Mouse (Mus musculus) kidney, postnatal 0 days (tissue): ENCODE data around the gene Ccn1. TPM values are rescaled to one million over a fixed set of nuclear protein-coding genes. Genes with fewer than 3 reads are reported as not detected.

Experiments used
- ATAC-seq: fragments of 200-750 bp; cut with Nextera tagmentation; replicated peaks from 2 replicates; pipeline ENCODE4 v1.8.0; 2017; ENCODE audit warnings: low read depth, moderate number of reproducible peaks, moderate TSS enrichment, moderate library complexity; ENCODE audit not compliant: low FRiP score
- DNase-seq: peaks from one replicate; pipeline ENCODE4 v3.0.0-alpha.2; 2016; ENCODE audit warnings: low spot score
- H3K27ac ChIP-seq: fragments of 300-500 bp; sonication (generic); 2 replicates; pipeline ENCODE4 v1.5.1; 2014; ENCODE audit warnings: mild to moderate bottlenecking
- H3K27me3 ChIP-seq: fragments of 300-500 bp; sonication (generic); 2 replicates; pipeline ENCODE4 v1.6.1; 2014; ENCODE audit warnings: low read length, mixed read lengths; ENCODE audit not compliant: insufficient read depth
- H3K36me3 ChIP-seq: fragments of 300-500 bp; sonication (generic); 2 replicates; pipeline ENCODE4 v1.6.1; 2014; ENCODE audit warnings: low read length, mixed read lengths; ENCODE audit not compliant: insufficient read depth
- H3K4me1 ChIP-seq: fragments of 300-500 bp; sonication (generic); replicated peaks from 2 replicates; pipeline ENCODE4 v1.6.1; 2014; ENCODE audit warnings: antibody characterized with exemption, low read length, mixed read lengths; ENCODE audit not compliant: insufficient read depth
- H3K4me2 ChIP-seq: fragments of 300-500 bp; sonication (generic); 2 replicates; pipeline ENCODE4 v1.6.1; 2014; ENCODE audit warnings: mild to moderate bottlenecking, low read length, moderate library complexity, mixed read lengths
- H3K4me3 ChIP-seq: fragments of 300-500 bp; sonication (generic); replicated peaks from 2 replicates; pipeline ENCODE4 v1.5.1; 2014; ENCODE audit warnings: low read depth, low read length
- H3K9ac ChIP-seq: fragments of 300-500 bp; sonication (generic); 2 replicates; pipeline ENCODE4 v1.6.1; 2014; ENCODE audit warnings: low read depth, low read length
- H3K9me3 ChIP-seq: fragments of 300-500 bp; sonication (generic); replicated peaks from 2 replicates; pipeline ENCODE4 v1.6.1; 2016; ENCODE audit warnings: low read length, inconsistent platforms, mixed read lengths
- CTCF ChIP-seq: IDR thresholded peaks from 2 replicates; pipeline ENCODE4 v1.5.1; 2016; ENCODE audit warnings: antibody characterized with exemption, low read depth, mild to moderate bottlenecking, moderate library complexity
- WGBS: fragments of 180-500 bp; shearing (Covaris S2); extraction: QIAGEN DNeasy Blood & Tissue Kit; methylation state at CpG from one replicate; pipeline ENCODE4 v1.1.7; 2014; 5-methylcytosine and 5-hydroxymethylcytosine counted together
- polyA plus RNA-seq: library from polyadenylated mRNA; unstranded; fragments of >200 nt; fragmentation: Nextera tagmentation; extraction: Ambion mirVana; gene quantifications from 2 replicates; pipeline ENCODE4 v1.2.1, GENCODE M21; 2015

The Ccn1 gene
- polyA plus RNA-seq, 1 experiment from 2014 or later, result 74.8 TPM

GRCm38 (mm10) chr3:145684604-145685441, 35.0 kb upstream of the Ccn1 start:
- WGBS, result 31% methylated on average over 19 of the region's 19 CpGs
- Histone ChIP-seq H3K27ac (no peak overlapping the region), H3K27me3 (no peaks in the 10 kb centered on the region), H3K4me1 (no peaks in the 10 kb centered on the region), H3K9me3 (no peaks in the 10 kb centered on the region), H3K9ac (no peak overlapping the region), H3K36me3 (no peaks in the 10 kb centered on the region), H3K4me2 (no peak overlapping the region), H3K4me3 (no peak overlapping the region)
- ATAC-seq, result 0 out of 2 replicates have a peak, but pooled peaks have one; percentile 29
- TF ChIP-seq CTCF, result no peak
- peak; percentile 39 for DNase-seq

- Histone ChIP-seq H3K9me3 (no peaks in the 10 kb centered on the region), H3K9ac (no peak overlapping the region), H3K36me3 (no peaks in the 10 kb centered on the region), H3K27me3 (no peaks in the 10 kb centered on the region), H3K4me1 (no peaks in the 10 kb centered on the region), H3K27ac (no peak overlapping the region), H3K4me2 (no peak overlapping the region), H3K4me3 (no peak overlapping the region)
- DNase-seq (peak; percentile 15), ATAC-seq (no peak)
- no peak for TF ChIP-seq CTCF
- 53% methylated on average over 4 of the region's 4 CpGs for WGBS
These were observed 34.4 kb upstream of the Ccn1 start for GRCm38 (mm10) chr3:145684201-145684600.

GRCm38 (mm10) chr3:145681348-145681935, 31.7 kb upstream of the Ccn1 start:
- WGBS, result 84% methylated on average over 10 of the region's 10 CpGs
- H3K4me3 ChIP-seq, result no peak overlapping the region
- H3K36me3 ChIP-seq, result no peaks in the 10 kb centered on the region
- H3K9me3 ChIP-seq, result no peaks in the 10 kb centered on the region
- ATAC-seq, result no peak
- TF ChIP-seq CTCF, result no peak
- no peaks in the 10 kb centered on the region for H3K4me1 ChIP-seq
- DNase-seq, result no peak
- no peaks in the 10 kb centered on the region for H3K27me3 ChIP-seq
- no peak overlapping the region for H3K27ac ChIP-seq
- no peak overlapping the region for H3K4me2 ChIP-seq
- H3K9ac ChIP-seq, result no peak overlapping the region

DNA sequence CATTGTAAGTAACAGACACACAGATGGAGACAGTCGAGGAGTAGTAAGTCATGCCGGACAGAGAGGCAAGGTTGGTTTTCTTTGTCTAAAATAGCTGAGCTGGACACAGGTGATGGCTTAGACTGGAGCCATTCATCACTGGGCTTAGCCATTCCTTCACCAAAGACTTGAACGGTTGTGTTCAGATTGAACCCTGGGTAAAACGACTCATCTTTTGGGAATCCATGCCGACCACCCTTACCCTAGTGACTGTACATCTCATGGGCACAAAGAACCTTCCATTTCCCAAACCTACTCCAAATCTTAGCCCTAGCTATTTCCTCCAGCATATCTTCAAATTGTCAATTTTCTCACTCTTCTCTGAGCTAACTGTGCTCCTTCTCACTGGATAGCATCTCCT, 30.9 kb upstream of the Ccn1 start:
- no peaks in the 10 kb centered on the region for H3K4me1 ChIP-seq
- no peaks in the 10 kb centered on the region for H3K36me3 ChIP-seq
- H3K9ac ChIP-seq, result no peak overlapping the region
- H3K9me3 ChIP-seq, result no peaks in the 10 kb centered on the region
- TF ChIP-seq CTCF, result no peak
- H3K27ac ChIP-seq, result no peak overlapping the region
- 94% methylated on average over 5 of the region's 5 CpGs for WGBS
- DNase-seq (no peak), ATAC-seq (no peak)
- H3K27me3 ChIP-seq, result no peaks in the 10 kb centered on the region
- no peak overlapping the region for H3K4me2 ChIP-seq
- no peak overlapping the region for H3K4me3 ChIP-seq

- Histone ChIP-seq H3K27me3 (no peaks in the 10 kb centered on the region), H3K4me1 (no peaks in the 10 kb centered on the region), H3K36me3 (no peaks in the 10 kb centered on the region), H3K4me2 (no peak overlapping the region), H3K9me3 (no peaks in the 10 kb centered on the region), H3K27ac (no peak overlapping the region), H3K4me3 (no peak overlapping the region), H3K9ac (no peak overlapping the region)
- DNase-seq (no peak), ATAC-seq (no peak)
- no peak for TF ChIP-seq CTCF
- 77% methylated on average over 6 of the region's 6 CpGs for WGBS
These were observed 26.4 kb upstream of the Ccn1 start for GRCm38 (mm10) chr3:145676212-145676611.

DNA sequence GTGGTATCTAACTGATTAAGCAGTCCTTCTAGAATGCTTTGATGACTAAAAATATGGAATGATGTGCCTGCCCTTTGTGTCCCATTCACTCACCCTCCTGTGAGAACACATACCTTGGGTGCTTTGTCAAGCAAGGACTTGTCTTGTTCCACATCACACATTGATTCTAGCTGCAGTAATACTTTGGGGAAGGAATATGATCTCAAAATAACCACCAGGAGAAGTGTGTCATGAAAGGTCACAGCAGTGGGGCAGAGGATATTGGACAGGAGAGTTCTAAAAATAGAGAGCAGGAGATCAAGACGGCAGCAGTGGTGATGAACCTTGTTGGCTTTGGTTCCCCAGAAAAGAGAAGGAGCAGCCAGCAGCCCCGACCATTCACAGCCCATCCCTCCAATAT, 25.0 kb upstream of the Ccn1 start:
- H3K4me2 ChIP-seq, result no peak overlapping the region
- TF ChIP-seq CTCF, result no peak
- 76% methylated on average over 2 of the region's 2 CpGs for WGBS
- ATAC-seq (no peak), DNase-seq (no peak)
- no peak overlapping the region for H3K4me3 ChIP-seq
- no peaks in the 10 kb centered on the region for H3K36me3 ChIP-seq
- H3K27ac ChIP-seq, result no peak overlapping the region
- no peak overlapping the region for H3K9ac ChIP-seq
- H3K9me3 ChIP-seq, result no peaks in the 10 kb centered on the region
- no peaks in the 10 kb centered on the region for H3K27me3 ChIP-seq
- no peaks in the 10 kb centered on the region for H3K4me1 ChIP-seq
